Mouse (Mus musculus) MEL (cell line): ENCODE measurements around the gene Tnrc18. TPM values are rescaled to one million over a fixed set of nuclear protein-coding genes. Genes with fewer than 3 reads are reported as not detected.

ENCODE experiments used
- DNase-seq: peaks from one replicate; pipeline ENCODE4 v3.0.0; 2011; ENCODE audit warnings: low read depth, low spot score
- H3K27ac ChIP-seq: 2 replicates; pipeline ENCODE4 v1.5.1; 2012; ENCODE audit warnings: low read depth, mild to moderate bottlenecking, control low read depth, low read length, moderate library complexity; ENCODE audit not compliant: control insufficient read depth
- H3K27me3 ChIP-seq, 2 experiments: fragments of 150-350 bp in 1 of 2; sonication (generic) in 1 of 2; 2 replicates each; pipeline ENCODE4 v1.6.1; 2012; ENCODE audit warnings: low read length in 2 of 2, mild to moderate bottlenecking in 2 of 2, improper control_type of control experiment in 1 of 2, moderate library complexity in 1 of 2; ENCODE audit not compliant: insufficient read depth in 2 of 2, control insufficient read depth in 1 of 2
- H3K36me3 ChIP-seq, 2 experiments: 2 replicates each; pipeline ENCODE4 v1.6.1; 2012 to 2014; ENCODE audit warnings: low read length in 2 of 2, improper control_type of control experiment in 1 of 2, inconsistent platforms in 1 of 2, mild to moderate bottlenecking in 1 of 2; ENCODE audit not compliant: insufficient read depth in 2 of 2, control insufficient read depth in 1 of 2
- H3K4me1 ChIP-seq, 2 experiments: fragments of 150-350 bp in 1 of 2; sonication (generic) in 1 of 2; 2 replicates each; pipeline ENCODE4 v1.6.1; 2012; ENCODE audit warnings: low read length in 2 of 2, improper control_type of control experiment in 1 of 2, mild to moderate bottlenecking in 1 of 2; ENCODE audit not compliant: insufficient read depth in 2 of 2, control insufficient read depth in 1 of 2
- H3K4me3 ChIP-seq, 2 experiments: fragments of 150-350 bp in 1 of 2; sonication (generic) in 1 of 2; 2 replicates each; pipeline ENCODE4 v1.5.1; 2012; ENCODE audit warnings: low read depth in 2 of 2, low read length in 2 of 2, mild to moderate bottlenecking in 2 of 2, moderate library complexity in 2 of 2, control low read depth in 1 of 2, improper control_type of control experiment in 1 of 2; ENCODE audit not compliant: control insufficient read depth in 1 of 2, insufficient read depth in 1 of 2
- H3K79me2 ChIP-seq: 2 replicates; pipeline ENCODE4 v1.6.1; 2012; ENCODE audit warnings: mild to moderate bottlenecking, low read length, moderate library complexity; ENCODE audit not compliant: control insufficient read depth, poor library complexity, insufficient read depth
- H3K9ac ChIP-seq: 2 replicates; pipeline ENCODE4 v1.6.1; 2012; ENCODE audit warnings: low read depth, mild to moderate bottlenecking, control low read depth, low read length, moderate library complexity; ENCODE audit not compliant: control insufficient read depth, poor library complexity, severe bottlenecking
- H3K9me3 ChIP-seq: fragments of 150-350 bp; sonication (generic); replicated peaks from 2 replicates; pipeline ENCODE4 v1.6.1; 2012; ENCODE audit warnings: mild to moderate bottlenecking, low read length, improper control_type of control experiment, moderate library complexity; ENCODE audit not compliant: insufficient read depth
- BHLHE40 ChIP-seq: IDR thresholded peaks from 2 replicates; pipeline ENCODE4 v1.6.1; 2012; ENCODE audit warnings: low read depth, mild to moderate bottlenecking, inconsistent platforms, low read length, improper control_type of control experiment, borderline replicate concordance
- CHD1 ChIP-seq: IDR thresholded peaks from 2 replicates; pipeline ENCODE4 v1.6.1; 2012; ENCODE audit warnings: low read depth, mild to moderate bottlenecking, inconsistent platforms, low read length, improper control_type of control experiment
- CHD2 ChIP-seq: IDR thresholded peaks from 2 replicates; pipeline ENCODE4 v1.6.1; 2011; ENCODE audit warnings: low read length, improper control_type of control experiment
- CTCF ChIP-seq, 3 experiments: IDR thresholded peaks in 2 of 3; conservative IDR thresholded peaks in 1 of 3; 2 replicates each; pipeline ENCODE4 v1.5.1; 2011 to 2012; ENCODE audit warnings: low read length in 3 of 3, low read depth in 2 of 3, mild to moderate bottlenecking in 2 of 3, improper control_type of control experiment in 1 of 3, inconsistent platforms in 1 of 3, mixed read lengths in 1 of 3, moderate library complexity in 1 of 3; ENCODE audit not compliant: control insufficient read depth in 1 of 3, insufficient read depth in 1 of 3, poor library complexity in 1 of 3, severe bottlenecking in 1 of 3
- E2F4 ChIP-seq: IDR thresholded peaks from 2 replicates; pipeline ENCODE4 v1.6.1; 2011; ENCODE audit warnings: low read depth, low read length, improper control_type of control experiment, borderline replicate concordance
- ELF1 ChIP-seq: IDR thresholded peaks from 2 replicates; pipeline ENCODE4 v1.6.1; 2014; ENCODE audit warnings: low read depth, mild to moderate bottlenecking, inconsistent platforms, low read length, improper control_type of control experiment, moderate library complexity
- JUND ChIP-seq: IDR thresholded peaks from 2 replicates; pipeline ENCODE4 v1.6.1; 2011; ENCODE audit warnings: low read depth, mild to moderate bottlenecking, improper control_type of control experiment, low read length
- MEF2A ChIP-seq: IDR thresholded peaks from 2 replicates; pipeline ENCODE4 v1.6.1; 2014; ENCODE audit warnings: low read depth, mild to moderate bottlenecking, inconsistent platforms, low read length, improper control_type of control experiment; ENCODE audit not compliant: poor library complexity, insufficient replicate concordance, severe bottlenecking; ENCODE audit errors: extremely low read depth
- NELFE ChIP-seq: IDR thresholded peaks from 2 replicates; pipeline ENCODE4 v1.6.1; 2011; ENCODE audit warnings: low read depth, low read length, improper control_type of control experiment
- NRF1 ChIP-seq: IDR thresholded peaks from 2 replicates; pipeline ENCODE4 v1.6.1; 2014; ENCODE audit warnings: low read depth, mild to moderate bottlenecking, inconsistent platforms, low read length, improper control_type of control experiment, moderate library complexity; ENCODE audit not compliant: poor library complexity, insufficient read depth, severe bottlenecking
- POLR2A ChIP-seq, 2 experiments: IDR thresholded peaks; 2 replicates each; pipeline ENCODE4 v1.6.1; 2011 to 2012; ENCODE audit warnings: low read length in 2 of 2, mild to moderate bottlenecking in 2 of 2, control low read depth in 1 of 2, improper control_type of control experiment in 1 of 2, low read depth in 1 of 2, moderate library complexity in 1 of 2; ENCODE audit not compliant: control insufficient read depth in 1 of 2, insufficient read depth in 1 of 2, poor library complexity in 1 of 2
- RCOR1 ChIP-seq: IDR thresholded peaks from 2 replicates; pipeline ENCODE4 v1.6.1; 2012; ENCODE audit warnings: low read depth, mild to moderate bottlenecking, inconsistent platforms, low read length, improper control_type of control experiment
- TBP ChIP-seq: IDR thresholded peaks from 2 replicates; pipeline ENCODE4 v1.8.0; 2011; ENCODE audit warnings: low read depth, low read length, improper control_type of control experiment
- TCF12 ChIP-seq: IDR thresholded peaks from 2 replicates; pipeline ENCODE4 v1.6.1; 2014; ENCODE audit warnings: low read depth, mild to moderate bottlenecking, inconsistent platforms, low read length, improper control_type of control experiment, moderate library complexity
- UBTF ChIP-seq: IDR thresholded peaks from 2 replicates; pipeline ENCODE4 v1.6.1; 2012; ENCODE audit warnings: low read depth, mild to moderate bottlenecking, inconsistent platforms, low read length, improper control_type of control experiment, moderate library complexity, borderline replicate concordance; ENCODE audit not compliant: insufficient read depth
- USF1 ChIP-seq: IDR thresholded peaks from 2 replicates; pipeline ENCODE4 v1.6.1; 2014; ENCODE audit warnings: low read depth, mild to moderate bottlenecking, inconsistent platforms, low read length, improper control_type of control experiment, moderate library complexity
- ZKSCAN1 ChIP-seq: IDR thresholded peaks from 2 replicates; pipeline ENCODE4 v1.6.1; 2012; ENCODE audit warnings: low read depth, mild to moderate bottlenecking, inconsistent platforms, low read length, improper control_type of control experiment, moderate library complexity
- ZMIZ1 ChIP-seq: IDR thresholded peaks from 2 replicates; pipeline ENCODE4 v1.6.1; 2012; ENCODE audit warnings: low read depth, mild to moderate bottlenecking, inconsistent platforms, low read length, improper control_type of control experiment, moderate library complexity
- ZNF384 ChIP-seq: IDR thresholded peaks from 2 replicates; pipeline ENCODE4 v1.6.1; 2012; ENCODE audit warnings: low read depth, mild to moderate bottlenecking, inconsistent platforms, low read length, improper control_type of control experiment
- polyA plus RNA-seq, 2 experiments: library from polyadenylated mRNA; stranded (reverse) in 1 of 2; unstranded in 1 of 2; fragments of >175 nt in 1 of 2; fragments of >200 nt in 1 of 2; gene quantifications; 2 replicates each; pipeline versions ENCODE4 v1.2.1 to v1.2.4; 2012; ENCODE audit warnings: low replicate concordance in 2 of 2, low read depth in 1 of 2; ENCODE audit not compliant: insufficient read length in 2 of 2, insufficient read depth in 1 of 2, missing spikeins in 1 of 2
- total RNA-seq: library from RNA; depleted of rRNA; stranded (reverse); fragments of 300-350 nt; gene quantifications from 2 replicates; pipeline ENCODE4 v1.2.3, GENCODE M21; 2012

The Tnrc18 gene
- total and polyA plus RNA-seq, 3 experiments, result 0.31 to 3.4 TPM; not detected in 1

DNA sequence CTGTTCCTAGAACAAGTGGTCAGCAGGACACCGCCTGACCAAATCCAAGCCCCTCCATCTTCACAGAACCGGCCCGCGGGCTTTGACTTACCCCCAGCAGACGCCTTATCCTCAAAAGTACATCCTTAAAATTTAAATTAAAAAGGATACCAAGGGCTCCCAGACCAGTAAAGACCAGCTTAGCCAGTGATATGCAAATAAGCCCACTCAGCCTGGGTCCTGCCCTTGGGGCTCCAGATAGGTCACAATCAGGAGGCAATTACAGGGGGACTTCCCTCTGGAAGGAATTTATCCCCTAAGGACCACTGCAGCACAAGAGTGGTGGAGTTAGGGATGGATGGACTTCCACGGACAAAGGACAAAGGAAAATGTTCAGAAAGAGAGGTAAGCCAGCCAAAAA, 16.8 kb downstream of the Tnrc18 start:
- peaks cover 8 to 31% of the 10 kb centered on the region in 2 experiments; a peak in 3 of 4 replicates for H3K4me1 ChIP-seq
- H3K9ac ChIP-seq, result peak overlapping the region; percentile 12; the same call in 1 of the 2 replicates
- H3K4me3 ChIP-seq, result no peak overlapping the region
- H3K79me2 ChIP-seq, result no peaks in the 10 kb centered on the region
- no peaks in the 10 kb centered on the region for H3K9me3 ChIP-seq
- no peaks in the 10 kb centered on the region for H3K27me3 ChIP-seq
- TF ChIP-seq ZKSCAN1 (no peak), MEF2A (no peak), NRF1 (no peak), CTCF (IDR thresholded peaks at IDR 0.05 in 2 of 3, conservative IDR thresholded peaks at IDR 0.05 in 1 of 3; ENCODE audit: control insufficient read depth in 1 of 3, insufficient read depth in 1 of 3, low read depth in 2 of 3, low read length in 3 of 3, poor library complexity in 1 of 3, severe bottlenecking in 1 of 3) (no peak), E2F4 (no peak), UBTF (no peak), RCOR1 (no peak), ELF1 (no peak), TCF12 (no peak), TBP (no peak), JUND (no peak), CHD1 (no peak), CHD2 (no peak)
- H3K27ac ChIP-seq, result no peak overlapping the region
- peak; percentile 37 for DNase-seq
- peaks cover 0 to 11% of the 10 kb centered on the region in 2 experiments; a peak in 2 of 4 replicates for H3K36me3 ChIP-seq

DNA sequence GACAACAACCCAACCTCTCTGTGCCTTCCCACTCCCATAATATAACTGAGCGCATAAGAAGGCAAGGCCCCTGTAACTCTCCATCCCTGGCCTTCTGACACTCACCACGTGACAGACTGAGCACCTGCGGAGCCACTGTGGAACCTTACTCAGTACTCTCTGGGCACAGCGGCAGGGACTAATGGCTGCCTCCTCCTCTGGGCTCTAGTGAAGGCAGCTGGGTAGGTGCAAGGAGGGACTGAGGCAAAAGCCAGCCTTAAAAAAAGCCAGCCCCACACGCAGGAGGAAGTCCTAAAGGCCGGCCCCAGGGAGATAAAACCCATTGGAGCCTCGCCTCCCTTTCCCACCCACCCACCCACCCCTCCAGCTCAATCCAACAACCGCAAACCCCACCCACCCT, 17.3 kb downstream of the Tnrc18 start:
- DNase-seq, result peak; percentile 64
- Histone ChIP-seq H3K27ac (no peak overlapping the region), H3K9ac (peak overlapping the region; percentile 58), H3K27me3 (no peaks in the 10 kb centered on the region), H3K36me3 (peaks cover 0 to 11% of the 10 kb centered on the region in 2 experiments; a peak in 2 of 4 replicates), H3K79me2 (no peaks in the 10 kb centered on the region)
- TF ChIP-seq ZNF384 (peak; percentile 60), CHD1 (no peak), E2F4 (no peak), ZMIZ1 (peak; percentile 87), POLR2A (IDR thresholded peaks at IDR 0.05; ENCODE audit: control insufficient read depth in 1 of 2, insufficient read depth in 1 of 2, low read depth in 1 of 2, low read length in 2 of 2, poor library complexity in 1 of 2) (peak; percentile 44 to 66; a peak in 2 of 4 replicates), NELFE (peak; percentile 40), TCF12 (0 out of 2 replicates have a peak, but pooled peaks have one; percentile 11), CHD2 (no peak), BHLHE40 (no peak), USF1 (peak; percentile 71)
- TF ChIP-seq, all 39 proteins: peak for 6
- H3K9me3 ChIP-seq, result no peaks in the 10 kb centered on the region
- peaks cover 8 to 31% of the 10 kb centered on the region in 2 experiments; a peak in 3 of 4 replicates for H3K4me1 ChIP-seq
- peak overlapping the region; percentile 23 to 29 for H3K4me3 ChIP-seq
